Mouse (Mus musculus): ENCODE results near the gene Auts2.

Auts2 gene

GRCm38 (mm10) chr5:132380261-132380660 lies 162.9 kb downstream of the Auts2 start:
- no peak for DNase-seq

- DNase-seq = peak; percentile 79
Measured at GRCm38 (mm10) chr5:132378977-132379376, 164.2 kb downstream of the Auts2 start.

- DNase-seq = no peak
Measured at GRCm38 (mm10) chr5:132375130-132375529, 168.0 kb downstream of the Auts2 start.

- DNase-seq = peak; percentile 21
Measured at GRCm38 (mm10) chr5:132373471-132374075, 169.6 kb downstream of the Auts2 start.

GRCm38 (mm10) chr5:132372605-132373004 lies 170.5 kb downstream of the Auts2 start:
- DNase-seq = no peak

- DNase-seq = peak; percentile 33
Measured at GRCm38 (mm10) chr5:132368678-132369088, 174.5 kb downstream of the Auts2 start.

GRCm38 (mm10) chr5:132361276-132361675 lies 181.9 kb downstream of the Auts2 start:
- no peak for DNase-seq

- DNase-seq = no peak
Measured at GRCm38 (mm10) chr5:132357726-132358125, 185.4 kb downstream of the Auts2 start.

GRCm38 (mm10) chr5:132355935-132356334 lies 187.2 kb downstream of the Auts2 start:
- DNase-seq = no peak

- no peak for DNase-seq
Measured at GRCm38 (mm10) chr5:132352437-132352836, 190.7 kb downstream of the Auts2 start.

- no peak for DNase-seq
Measured at GRCm38 (mm10) chr5:132351139-132351538, 192.0 kb downstream of the Auts2 start.

GRCm38 (mm10) chr5:132341315-132341714 lies 201.8 kb downstream of the Auts2 start:
- DNase-seq = no peak

- DNase-seq = peak; percentile 53
Measured at GRCm38 (mm10) chr5:132337677-132338076, 205.5 kb downstream of the Auts2 start.

- no peak for DNase-seq
Measured at GRCm38 (mm10) chr5:132335719-132336118, 207.4 kb downstream of the Auts2 start.

GRCm38 (mm10) chr5:132334796-132335195 lies 208.3 kb downstream of the Auts2 start:
- peak; percentile 31 for DNase-seq

- DNase-seq = no peak
Measured at GRCm38 (mm10) chr5:132333744-132334143, 209.4 kb downstream of the Auts2 start.

GRCm38 (mm10) chr5:132332521-132332920 lies 210.6 kb downstream of the Auts2 start:
- DNase-seq = no peak

GRCm38 (mm10) chr5:132329171-132329936 lies 213.8 kb downstream of the Auts2 start:
- DNase-seq = peak; percentile 77

GRCm38 (mm10) chr5:132324246-132324883 lies 218.8 kb downstream of the Auts2 start:
- no peak for DNase-seq

- no peak for DNase-seq
Measured at GRCm38 (mm10) chr5:132323608-132324007, 219.5 kb downstream of the Auts2 start.

GRCm38 (mm10) chr5:132322971-132323370 lies 220.2 kb downstream of the Auts2 start:
- DNase-seq = no peak

GRCm38 (mm10) chr5:132318026-132318765 lies 224.9 kb downstream of the Auts2 start:
- DNase-seq = no peak

GRCm38 (mm10) chr5:132316897-132317296 lies 226.2 kb downstream of the Auts2 start:
- no peak for DNase-seq

Measured in lung, postnatal 36 days (tissue).